Mouse (Mus musculus): ENCODE measurements around the gene Cdk20.
A peak's percentile ranks its signal among the peaks of the same experiment; 100 is the strongest.

Cdk20 gene

GRCm38 (mm10) chr13:64411282-64411681 lies 20.8 kb upstream of the Cdk20 start:
- Histone ChIP-seq H3K36me3 (ENCODE audit: control insufficient read depth, insufficient read depth, low read length, poor library complexity, severe bottlenecking) (no peaks in the 10 kb centered on the region), H3K27me3 (ENCODE audit: control insufficient read depth, insufficient read depth, low read length, poor library complexity, severe bottlenecking) (no peaks in the 10 kb centered on the region)
- no peak for DNase-seq (ENCODE audit: low read depth, low spot score)

GRCm38 (mm10) chr13:64412752-64413257 lies 19.3 kb upstream of the Cdk20 start:
- Histone ChIP-seq H3K36me3 (ENCODE audit: control insufficient read depth, insufficient read depth, low read length, poor library complexity, severe bottlenecking) (no peaks in the 10 kb centered on the region), H3K27me3 (ENCODE audit: control insufficient read depth, insufficient read depth, low read length, poor library complexity, severe bottlenecking) (no peaks in the 10 kb centered on the region)
- no peak for DNase-seq (ENCODE audit: low read depth, low spot score)

- Histone ChIP-seq H3K36me3 (ENCODE audit: control insufficient read depth, insufficient read depth, low read length, poor library complexity, severe bottlenecking) (no peaks in the 10 kb centered on the region), H3K27me3 (ENCODE audit: control insufficient read depth, insufficient read depth, low read length, poor library complexity, severe bottlenecking) (no peaks in the 10 kb centered on the region)
- DNase-seq (ENCODE audit: low read depth, low spot score): no peak
Measured at GRCm38 (mm10) chr13:64415659-64416058, 16.5 kb upstream of the Cdk20 start.

GRCm38 (mm10) chr13:64416955-64417601 lies 15.0 kb upstream of the Cdk20 start:
- Histone ChIP-seq H3K27me3 (ENCODE audit: control insufficient read depth, insufficient read depth, low read length, poor library complexity, severe bottlenecking) (no peaks in the 10 kb centered on the region), H3K36me3 (ENCODE audit: control insufficient read depth, insufficient read depth, low read length, poor library complexity, severe bottlenecking) (no peaks in the 10 kb centered on the region)
- DNase-seq (ENCODE audit: low read depth, low spot score): no peak

- Histone ChIP-seq H3K36me3 (ENCODE audit: control insufficient read depth, insufficient read depth, low read length, poor library complexity, severe bottlenecking) (no peaks in the 10 kb centered on the region), H3K27me3 (ENCODE audit: control insufficient read depth, insufficient read depth, low read length, poor library complexity, severe bottlenecking) (no peaks in the 10 kb centered on the region)
- no peak for DNase-seq (ENCODE audit: low read depth, low spot score)
Measured at GRCm38 (mm10) chr13:64420847-64421246, 11.3 kb upstream of the Cdk20 start.

GRCm38 (mm10) chr13:64421386-64421785 lies 10.7 kb upstream of the Cdk20 start:
- H3K36me3 ChIP-seq (ENCODE audit: control insufficient read depth, insufficient read depth, low read length, poor library complexity, severe bottlenecking): no peaks in the 10 kb centered on the region
- no peaks in the 10 kb centered on the region for H3K27me3 ChIP-seq (ENCODE audit: control insufficient read depth, insufficient read depth, low read length, poor library complexity, severe bottlenecking)
- DNase-seq (ENCODE audit: low read depth, low spot score): no peak

GRCm38 (mm10) chr13:64421952-64422606 lies 10.0 kb upstream of the Cdk20 start:
- Histone ChIP-seq H3K36me3 (ENCODE audit: control insufficient read depth, insufficient read depth, low read length, poor library complexity, severe bottlenecking) (no peaks in the 10 kb centered on the region), H3K27me3 (ENCODE audit: control insufficient read depth, insufficient read depth, low read length, poor library complexity, severe bottlenecking) (no peaks in the 10 kb centered on the region)
- DNase-seq (ENCODE audit: low read depth, low spot score): no peak

GRCm38 (mm10) chr13:64422607-64422957 lies 9.5 kb upstream of the Cdk20 start:
- DNase-seq (ENCODE audit: low read depth, low spot score): no peak
- H3K27me3 ChIP-seq (ENCODE audit: control insufficient read depth, insufficient read depth, low read length, poor library complexity, severe bottlenecking): no peaks in the 10 kb centered on the region
- no peaks in the 10 kb centered on the region for H3K36me3 ChIP-seq (ENCODE audit: control insufficient read depth, insufficient read depth, low read length, poor library complexity, severe bottlenecking)

- H3K36me3 ChIP-seq (ENCODE audit: control insufficient read depth, insufficient read depth, low read length, poor library complexity, severe bottlenecking): no peaks in the 10 kb centered on the region
- H3K27me3 ChIP-seq (ENCODE audit: control insufficient read depth, insufficient read depth, low read length, poor library complexity, severe bottlenecking): no peaks in the 10 kb centered on the region
- no peak for DNase-seq (ENCODE audit: low read depth, low spot score)
Measured at GRCm38 (mm10) chr13:64424347-64424746, 7.8 kb upstream of the Cdk20 start.

GRCm38 (mm10) chr13:64425280-64425679 lies 6.8 kb upstream of the Cdk20 start:
- Histone ChIP-seq H3K36me3 (ENCODE audit: control insufficient read depth, insufficient read depth, low read length, poor library complexity, severe bottlenecking) (no peaks in the 10 kb centered on the region), H3K27me3 (ENCODE audit: control insufficient read depth, insufficient read depth, low read length, poor library complexity, severe bottlenecking) (no peaks in the 10 kb centered on the region)
- DNase-seq (ENCODE audit: low read depth, low spot score): no peak

GRCm38 (mm10) chr13:64429328-64429727 lies 2.8 kb upstream of the Cdk20 start:
- no peaks in the 10 kb centered on the region for H3K27me3 ChIP-seq (ENCODE audit: control insufficient read depth, insufficient read depth, low read length, poor library complexity, severe bottlenecking)
- no peaks in the 10 kb centered on the region for H3K36me3 ChIP-seq (ENCODE audit: control insufficient read depth, insufficient read depth, low read length, poor library complexity, severe bottlenecking)
- peak; percentile 56 for DNase-seq (ENCODE audit: low read depth, low spot score)

GRCm38 (mm10) chr13:64437801-64438200 lies 5.7 kb downstream of the Cdk20 start:
- no peaks in the 10 kb centered on the region for H3K27me3 ChIP-seq (ENCODE audit: control insufficient read depth, insufficient read depth, low read length, poor library complexity, severe bottlenecking)
- H3K36me3 ChIP-seq (ENCODE audit: control insufficient read depth, insufficient read depth, low read length, poor library complexity, severe bottlenecking): no peaks in the 10 kb centered on the region
- DNase-seq (ENCODE audit: low read depth, low spot score): no peak

- H3K36me3 ChIP-seq (ENCODE audit: control insufficient read depth, insufficient read depth, low read length, poor library complexity, severe bottlenecking): no peaks in the 10 kb centered on the region
- H3K27me3 ChIP-seq (ENCODE audit: control insufficient read depth, insufficient read depth, low read length, poor library complexity, severe bottlenecking): no peaks in the 10 kb centered on the region
- peak; percentile 82 for DNase-seq (ENCODE audit: low read depth, low spot score)
Measured at GRCm38 (mm10) chr13:64438863-64439452, 6.8 kb downstream of the Cdk20 start.

GRCm38 (mm10) chr13:64439471-64439870 lies 7.4 kb downstream of the Cdk20 start:
- Histone ChIP-seq H3K27me3 (ENCODE audit: control insufficient read depth, insufficient read depth, low read length, poor library complexity, severe bottlenecking) (no peaks in the 10 kb centered on the region), H3K36me3 (ENCODE audit: control insufficient read depth, insufficient read depth, low read length, poor library complexity, severe bottlenecking) (no peaks in the 10 kb centered on the region)
- no peak for DNase-seq (ENCODE audit: low read depth, low spot score)

GRCm38 (mm10) chr13:64440592-64440991 lies 8.5 kb downstream of the Cdk20 start:
- DNase-seq (ENCODE audit: low read depth, low spot score): peak; percentile 15

More at GRCm38 (mm10) chr13:64440592-64440991, 8.5 kb downstream of the Cdk20 start:
- Histone ChIP-seq H3K36me3 (ENCODE audit: control insufficient read depth, insufficient read depth, low read length, poor library complexity, severe bottlenecking) (no peaks in the 10 kb centered on the region), H3K27me3 (ENCODE audit: control insufficient read depth, insufficient read depth, low read length, poor library complexity, severe bottlenecking) (no peaks in the 10 kb centered on the region)
